Mouse (Mus musculus): ENCODE results near the gene Ldlr. TPM values are rescaled to one million over a fixed set of nuclear protein-coding genes. Genes with fewer than 3 reads are reported as not detected.

Ldlr gene
- polyA plus RNA-seq, 2 experiments = 18.4 to 36.9 TPM

GRCm38 (mm10) chr9:21706586-21707265 is 16.6 kb upstream of the Ldlr start:
- no peak overlapping the region for H3K4me3 ChIP-seq (replicated peaks; ENCODE audit: low read length)
- no peak for ATAC-seq (ENCODE audit: low FRiP score, low read depth)
- H3K9me3 ChIP-seq (ENCODE audit: control insufficient read depth, low read length) = no peaks in the 10 kb centered on the region
- peaks cover 67% of the 10 kb centered on the region for H3K36me3 ChIP-seq (ENCODE audit: control insufficient read depth, insufficient read depth, low read length)
- TF ChIP-seq POLR2A (IDR thresholded peaks at IDR 0.05; ENCODE audit: borderline replicate concordance, extremely low read depth, insufficient read depth, insufficient read length) = no peak
- 86% methylated on average over 8 of the region's 8 CpGs for WGBS
- no peak overlapping the region for H3K9ac ChIP-seq (ENCODE audit: low read depth, low read length, severe bottlenecking)
- H3K27me3 ChIP-seq (ENCODE audit: control insufficient read depth, insufficient read depth, low read length) = no peaks in the 10 kb centered on the region
- DNase-seq (ENCODE audit: low spot score) = no peak
- H3K4me2 ChIP-seq (replicated peaks; ENCODE audit: low read depth, low read length, severe bottlenecking) = no peak overlapping the region
- H3K4me1 ChIP-seq (ENCODE audit: control insufficient read depth, insufficient read depth, low read length) = no peaks in the 10 kb centered on the region
- no peak overlapping the region for H3K27ac ChIP-seq (replicated peaks; ENCODE audit: low read depth, low read length)

DNA sequence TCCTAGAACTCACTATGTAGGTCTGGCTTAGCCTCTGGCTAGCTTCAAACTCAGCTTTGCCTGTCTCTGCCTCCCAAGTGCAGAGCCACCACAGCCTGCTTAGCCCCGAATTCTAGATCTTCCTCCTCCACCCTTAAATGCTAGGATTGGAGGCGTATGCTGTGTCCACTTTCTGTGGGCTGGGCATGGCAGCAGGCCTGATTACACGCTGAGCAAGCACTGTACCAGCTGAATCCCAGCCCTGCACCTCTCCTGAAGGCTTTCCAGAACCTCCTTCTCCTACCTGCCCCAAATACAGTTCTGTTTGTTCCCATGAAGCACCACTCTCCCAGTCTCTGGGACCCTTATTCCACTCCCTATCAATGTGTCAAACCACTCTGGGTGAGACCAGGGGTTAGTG is 13.9 kb upstream of the Ldlr start:
- Histone ChIP-seq H3K9ac (ENCODE audit: low read depth, low read length, severe bottlenecking) (no peak overlapping the region), H3K36me3 (ENCODE audit: control insufficient read depth, insufficient read depth, low read length) (peaks cover 41% of the 10 kb centered on the region), H3K27ac (replicated peaks; ENCODE audit: low read depth, low read length) (no peak overlapping the region), H3K4me3 (replicated peaks; ENCODE audit: low read length) (no peak overlapping the region), H3K9me3 (ENCODE audit: control insufficient read depth, low read length) (no peaks in the 10 kb centered on the region), H3K27me3 (ENCODE audit: control insufficient read depth, insufficient read depth, low read length) (no peaks in the 10 kb centered on the region), H3K4me1 (ENCODE audit: control insufficient read depth, insufficient read depth, low read length) (no peaks in the 10 kb centered on the region), H3K4me2 (replicated peaks; ENCODE audit: low read depth, low read length, severe bottlenecking) (no peak overlapping the region)
- WGBS = 93% methylated on average over 3 of the region's 3 CpGs
- DNase-seq (ENCODE audit: low spot score) (no peak), ATAC-seq (ENCODE audit: low FRiP score, low read depth) (no peak)
- TF ChIP-seq POLR2A (IDR thresholded peaks at IDR 0.05; ENCODE audit: borderline replicate concordance, extremely low read depth, insufficient read depth, insufficient read length) = no peak

DNA sequence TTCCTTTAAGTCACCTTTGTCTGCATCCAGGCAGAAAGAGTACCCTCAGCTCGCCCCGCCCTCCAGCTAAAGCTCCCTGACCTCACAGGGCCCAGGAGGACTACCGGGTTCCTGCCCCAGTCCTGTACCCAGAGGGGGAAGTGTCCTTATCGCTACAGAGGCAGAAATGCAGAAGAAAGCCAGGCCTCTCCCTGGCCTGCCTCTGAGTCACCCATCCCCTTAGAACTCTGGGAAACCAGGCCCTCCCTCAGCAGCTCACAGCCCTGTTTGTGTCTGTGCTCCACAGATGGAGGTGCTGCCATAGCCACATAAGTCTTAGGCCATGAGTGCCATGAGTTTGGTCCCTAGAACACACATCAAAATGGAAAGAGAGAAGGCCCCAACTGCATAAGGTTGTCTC is 8.0 kb upstream of the Ldlr start:
- Histone ChIP-seq H3K4me1 (ENCODE audit: control insufficient read depth, insufficient read depth, low read length) (no peaks in the 10 kb centered on the region), H3K36me3 (ENCODE audit: control insufficient read depth, insufficient read depth, low read length) (no peaks in the 10 kb centered on the region), H3K9ac (ENCODE audit: low read depth, low read length, severe bottlenecking) (no peak overlapping the region), H3K27ac (replicated peaks; ENCODE audit: low read depth, low read length) (no peak overlapping the region), H3K4me2 (replicated peaks; ENCODE audit: low read depth, low read length, severe bottlenecking) (no peak overlapping the region), H3K4me3 (replicated peaks; ENCODE audit: low read length) (no peak overlapping the region), H3K27me3 (ENCODE audit: control insufficient read depth, insufficient read depth, low read length) (no peaks in the 10 kb centered on the region), H3K9me3 (ENCODE audit: control insufficient read depth, low read length) (no peaks in the 10 kb centered on the region)
- TF ChIP-seq POLR2A (IDR thresholded peaks at IDR 0.05; ENCODE audit: borderline replicate concordance, extremely low read depth, insufficient read depth, insufficient read length) = no peak
- DNase-seq (ENCODE audit: low spot score) = no peak
- WGBS = 68% methylated on average over 4 of the region's 4 CpGs
- no peak for ATAC-seq (ENCODE audit: low FRiP score, low read depth)

DNA sequence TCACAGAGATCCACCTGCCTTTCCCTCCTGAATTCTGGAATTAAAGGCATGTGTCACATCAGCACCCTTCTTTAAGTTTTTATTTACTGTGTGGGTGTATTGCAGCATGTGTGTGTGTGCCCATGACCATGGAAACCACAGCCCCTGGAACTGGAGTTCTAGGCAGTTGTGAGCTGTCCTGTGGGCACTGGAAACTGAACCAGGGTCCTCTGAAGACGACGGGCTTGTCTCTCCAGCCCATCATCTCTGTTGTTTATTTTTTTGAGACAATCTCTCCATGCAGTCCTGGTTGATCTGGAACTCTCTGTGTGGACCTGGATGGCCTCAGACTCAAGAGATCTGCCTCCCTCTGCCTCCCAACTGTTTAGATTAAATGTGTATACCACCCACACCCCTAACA is 6.3 kb upstream of the Ldlr start:
- Histone ChIP-seq H3K4me3 (replicated peaks; ENCODE audit: low read length) (no peak overlapping the region), H3K27ac (replicated peaks; ENCODE audit: low read depth, low read length) (no peak overlapping the region), H3K36me3 (ENCODE audit: control insufficient read depth, insufficient read depth, low read length) (no peaks in the 10 kb centered on the region), H3K9me3 (ENCODE audit: control insufficient read depth, low read length) (no peaks in the 10 kb centered on the region), H3K27me3 (ENCODE audit: control insufficient read depth, insufficient read depth, low read length) (no peaks in the 10 kb centered on the region), H3K4me2 (replicated peaks; ENCODE audit: low read depth, low read length, severe bottlenecking) (no peak overlapping the region), H3K4me1 (ENCODE audit: control insufficient read depth, insufficient read depth, low read length) (no peaks in the 10 kb centered on the region), H3K9ac (ENCODE audit: low read depth, low read length, severe bottlenecking) (no peak overlapping the region)
- TF ChIP-seq POLR2A (IDR thresholded peaks at IDR 0.05; ENCODE audit: borderline replicate concordance, extremely low read depth, insufficient read depth, insufficient read length) = no peak
- ATAC-seq (ENCODE audit: low FRiP score, low read depth) (no peak), DNase-seq (ENCODE audit: low spot score) (no peak)
- 89% methylated on average over 2 of the region's 2 CpGs for WGBS

GRCm38 (mm10) chr9:21721036-21721435 is 2.2 kb upstream of the Ldlr start:
- Histone ChIP-seq H3K27ac (replicated peaks; ENCODE audit: low read depth, low read length) (no peak overlapping the region), H3K9ac (ENCODE audit: low read depth, low read length, severe bottlenecking) (no peak overlapping the region), H3K4me2 (replicated peaks; ENCODE audit: low read depth, low read length, severe bottlenecking) (no peak overlapping the region), H3K4me1 (ENCODE audit: control insufficient read depth, insufficient read depth, low read length) (peaks cover 14% of the 10 kb centered on the region), H3K27me3 (ENCODE audit: control insufficient read depth, insufficient read depth, low read length) (no peaks in the 10 kb centered on the region), H3K9me3 (ENCODE audit: control insufficient read depth, low read length) (no peaks in the 10 kb centered on the region), H3K36me3 (ENCODE audit: control insufficient read depth, insufficient read depth, low read length) (no peaks in the 10 kb centered on the region), H3K4me3 (replicated peaks; ENCODE audit: low read length) (no peak overlapping the region)
- DNase-seq (ENCODE audit: low spot score) (no peak), ATAC-seq (ENCODE audit: low FRiP score, low read depth) (no peak)
- no peak for TF ChIP-seq POLR2A (IDR thresholded peaks at IDR 0.05; ENCODE audit: borderline replicate concordance, extremely low read depth, insufficient read depth, insufficient read length)
- 72% methylated on average over 2 of the region's 2 CpGs for WGBS

Data from limb, embryonic 14.5 days (tissue).